Mouse (Mus musculus) c-Kit-positive CD71-positive TER-119-positive erythroid progenitor cells, embryonic 14.5 days (primary cell): ENCODE data around the gene Mfsd9.
A peak's percentile ranks its signal among the peaks of the same experiment; 100 is the strongest.

Experiments
- DNase-seq: peaks from one replicate; pipeline ENCODE4 v3.0.0-alpha.2; 2013; ENCODE audit warnings: low spot score

Mfsd9 gene

GRCm38 (mm10) chr1:40783450-40783849, 7.0 kb downstream of the Mfsd9 start:
- no peak for DNase-seq

GRCm38 (mm10) chr1:40776763-40777162, 13.7 kb downstream of the Mfsd9 start:
- DNase-seq = no peak

DNA sequence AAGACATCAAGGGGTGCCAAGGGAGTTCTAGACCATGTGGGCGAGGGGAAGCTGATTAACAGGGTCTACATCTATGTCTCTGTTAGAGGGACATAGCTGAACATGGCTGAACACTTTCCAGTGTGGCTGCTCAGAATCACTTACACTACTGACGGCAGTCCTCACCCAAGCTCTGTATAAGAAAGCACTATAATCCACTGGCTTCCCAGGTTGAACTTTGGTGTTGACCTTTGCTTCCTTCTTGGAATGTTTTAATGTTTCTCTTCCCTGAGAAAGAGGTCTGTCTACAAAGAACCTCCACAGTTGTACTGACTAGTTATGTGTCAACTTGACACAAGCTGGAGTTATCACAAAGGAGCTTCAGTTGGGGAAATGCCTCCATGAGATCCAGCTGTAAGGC, 14.4 kb downstream of the Mfsd9 start:
- no peak for DNase-seq

- DNase-seq = no peak
Observed at GRCm38 (mm10) chr1:40774040-40774439, 16.4 kb downstream of the Mfsd9 start.

DNA sequence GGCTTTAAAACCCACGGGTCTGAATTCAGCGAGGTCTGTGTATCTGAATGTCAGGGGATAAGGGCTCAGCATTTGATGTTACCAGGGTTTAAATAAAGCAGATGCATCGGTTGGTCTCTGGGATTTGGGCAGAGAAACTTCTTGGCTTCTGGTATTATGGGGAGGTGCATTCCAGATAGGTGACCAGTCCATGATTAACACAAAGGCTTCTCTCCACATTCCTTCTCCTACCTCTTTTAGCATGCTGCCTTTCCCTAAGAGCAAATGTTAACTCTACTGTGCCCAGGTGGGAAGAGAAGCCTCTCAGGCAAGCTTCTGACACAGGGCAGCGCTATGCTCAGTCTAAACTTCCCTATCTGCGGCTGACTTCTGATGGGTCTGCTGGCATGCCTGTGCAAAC, 17.3 kb downstream of the Mfsd9 start:
- no peak for DNase-seq

GRCm38 (mm10) chr1:40771196-40771970, 19.1 kb downstream of the Mfsd9 start:
- DNase-seq = peak; percentile 49

- no peak for DNase-seq
Observed at GRCm38 (mm10) chr1:40769331-40769894, 21.1 kb downstream of the Mfsd9 start.

- peak; percentile 59 for DNase-seq
Observed at GRCm38 (mm10) chr1:40768606-40769005, 21.9 kb downstream of the Mfsd9 start.

- DNase-seq = no peak
Observed at GRCm38 (mm10) chr1:40767588-40767987, 22.9 kb downstream of the Mfsd9 start.

- DNase-seq = no peak
Observed at GRCm38 (mm10) chr1:40765521-40765920, 25.0 kb downstream of the Mfsd9 start.

- no peak for DNase-seq
Observed at GRCm38 (mm10) chr1:40764701-40765275, 25.7 kb downstream of the Mfsd9 start.

- no peak for DNase-seq
Observed at GRCm38 (mm10) chr1:40764042-40764441, 26.4 kb downstream of the Mfsd9 start.

- DNase-seq = no peak
Observed at GRCm38 (mm10) chr1:40759751-40760445, 30.6 kb downstream of the Mfsd9 start.

DNA sequence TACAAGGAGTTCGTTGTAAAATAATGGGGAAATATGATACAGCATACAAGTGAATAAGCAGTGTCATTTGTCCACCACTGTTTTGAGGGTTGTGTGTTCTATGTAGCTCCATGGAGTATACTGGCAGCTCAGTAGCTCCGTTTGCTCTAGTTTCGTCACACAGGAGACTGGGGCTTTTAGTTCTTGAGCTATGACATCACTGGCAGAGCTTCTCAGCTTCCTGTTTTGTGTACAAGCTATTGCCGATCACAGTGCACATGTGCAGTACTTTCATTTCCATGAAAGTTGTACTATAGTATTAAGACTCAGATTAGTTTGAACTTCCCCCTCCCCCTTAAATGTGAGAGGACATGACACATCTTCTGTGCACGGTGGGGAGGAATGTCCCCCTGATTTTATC, 44.4 kb downstream of the Mfsd9 start:
- no peak for DNase-seq

DNA sequence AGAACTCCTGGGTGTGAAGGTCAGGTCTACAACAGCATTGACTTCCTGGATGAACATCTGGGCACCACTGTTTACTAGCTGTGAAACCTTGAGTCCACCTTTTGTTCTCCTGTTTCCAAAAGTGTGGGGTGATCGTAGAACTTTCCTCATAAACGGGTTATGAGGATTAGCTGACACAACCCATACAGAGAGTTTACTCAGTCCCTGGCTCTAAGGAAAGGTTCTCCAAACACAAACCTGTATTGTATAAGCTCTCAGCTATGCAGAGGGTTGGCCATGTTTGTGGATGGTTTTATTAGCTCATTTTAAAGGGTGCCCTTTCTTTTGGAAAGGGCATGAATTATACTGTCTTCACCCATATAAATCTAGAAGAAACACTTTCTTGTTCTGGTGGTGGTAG, 49.7 kb downstream of the Mfsd9 start:
- DNase-seq = no peak

DNA sequence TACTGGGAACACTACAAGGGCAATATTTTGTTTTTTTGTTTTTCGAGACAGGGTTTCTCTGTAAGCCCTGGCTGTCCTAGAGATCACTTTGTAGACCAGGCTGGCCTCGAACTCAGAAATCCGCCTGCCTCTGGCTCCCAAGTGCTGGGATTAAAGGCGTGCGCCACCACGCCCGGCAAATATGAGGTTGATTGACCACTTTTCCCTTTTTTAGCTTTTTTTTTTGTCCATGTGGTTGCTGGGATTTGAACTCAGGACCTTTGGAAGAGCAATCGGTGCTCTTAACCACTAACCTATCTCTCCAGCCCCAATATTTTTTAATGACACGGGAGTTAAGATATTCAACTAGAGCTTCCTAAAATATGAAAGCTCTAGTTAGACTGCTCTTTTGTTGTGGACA, 52.2 kb downstream of the Mfsd9 start:
- peak; percentile 12 for DNase-seq

DNA sequence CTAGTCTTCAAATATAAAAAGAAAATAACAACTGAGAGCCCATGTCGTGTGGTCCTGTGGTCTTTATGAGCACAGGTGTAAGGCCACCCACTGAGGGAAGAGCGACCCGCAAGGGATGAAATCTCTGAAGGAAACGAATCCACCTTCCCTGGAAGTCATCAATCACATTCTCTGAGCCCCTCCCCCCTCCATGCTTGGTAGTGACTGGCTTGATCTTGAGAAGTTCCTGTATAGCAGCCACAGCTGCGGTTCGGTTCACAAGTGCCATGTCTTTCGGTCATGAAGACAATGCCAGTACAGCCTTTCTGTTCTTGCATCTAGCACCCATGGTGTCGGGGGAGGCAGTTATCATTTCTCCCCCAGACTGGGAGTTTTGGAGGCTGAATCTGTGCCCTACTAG, 52.8 kb downstream of the Mfsd9 start:
- DNase-seq = no peak

DNA sequence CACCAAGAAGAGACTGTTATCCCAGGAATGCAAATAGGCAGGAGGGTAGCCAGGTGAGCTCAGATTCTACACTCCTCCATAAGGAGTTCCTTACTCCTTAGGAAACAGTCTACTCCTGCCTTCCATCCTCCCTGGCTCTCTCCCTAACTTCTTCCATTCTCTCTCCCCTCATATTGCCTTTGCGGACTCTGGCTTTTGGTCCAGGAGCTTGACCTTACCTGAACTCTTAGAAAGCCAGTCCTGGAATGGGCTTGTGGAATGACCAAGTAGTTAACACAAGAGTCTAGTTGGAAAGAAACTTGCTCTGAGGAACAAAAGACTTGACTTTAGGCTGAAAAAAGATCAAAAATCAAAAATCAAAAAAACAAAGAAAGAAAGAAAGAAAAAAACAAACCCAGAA, 61.9 kb downstream of the Mfsd9 start:
- DNase-seq = no peak

DNA sequence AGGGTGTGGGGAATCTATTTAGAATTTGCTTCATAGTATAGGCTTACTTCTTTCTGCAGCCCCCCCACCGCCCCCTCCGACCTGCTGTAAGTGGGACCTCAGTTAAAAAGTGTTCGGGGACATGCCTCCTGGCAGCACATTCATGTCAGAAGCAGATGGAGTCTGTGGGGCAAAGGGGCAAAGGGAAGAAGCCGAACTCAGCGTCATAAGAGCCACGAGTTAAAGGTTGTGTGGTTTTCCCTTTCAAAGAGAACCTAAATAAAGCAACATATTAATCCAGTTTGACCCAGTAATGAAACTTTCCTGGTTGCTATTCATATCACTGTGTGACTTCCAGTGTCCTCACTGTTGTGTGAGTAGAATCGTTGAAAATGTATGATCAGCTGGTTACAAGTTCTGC, 63.1 kb downstream of the Mfsd9 start:
- no peak for DNase-seq

GRCm38 (mm10) chr1:40726051-40726450, 64.4 kb downstream of the Mfsd9 start:
- no peak for DNase-seq
